Mouse (Mus musculus): ENCODE measurements around the gene Olfr573-ps1. TPM values are rescaled to one million over a fixed set of nuclear protein-coding genes. Genes with fewer than 3 reads are reported as not detected.

The Olfr573-ps1 gene
- not detected in 2 replicates for polyA plus RNA-seq (2012; rRNA removed)

GRCm38 (mm10) chr7:102942475-102942874 is at the start of gene Olfr573-ps1:
Olfr573-ps1 (minus strand) TSS chr7:102942575.

GRCm38 (mm10) chr7:102989224-102989623 is 46.8 kb upstream of the Olfr573-ps1 start, which contains the start of gene Olfr578:
Olfr578 (minus strand) TSS chr7:102989324.

GRCm38 (mm10) chr7:102975843-102976242 is 33.5 kb upstream of the Olfr573-ps1 start, which contains the start of gene Olfr577:
Olfr577 (minus strand) TSS chr7:102975943.

DNA sequence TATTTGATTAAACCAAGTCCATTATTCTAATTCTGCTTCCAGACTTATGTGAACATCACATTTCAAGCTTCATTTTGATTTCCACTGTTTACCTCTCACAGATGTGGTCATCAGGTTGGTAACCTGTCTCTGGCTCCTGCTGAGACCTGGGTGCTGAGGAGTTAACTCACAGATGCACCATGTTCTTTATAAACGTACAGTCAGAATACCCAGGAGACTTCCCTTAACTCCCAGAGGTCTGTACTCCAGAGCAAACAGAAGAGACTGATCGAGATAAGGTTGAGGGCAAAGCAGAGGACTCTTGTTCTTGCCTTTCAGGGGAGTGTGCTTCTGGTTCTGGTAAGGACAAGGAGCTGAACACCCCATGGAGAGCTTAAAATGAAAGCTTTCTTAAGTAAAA is 20.0 kb upstream of the Olfr573-ps1 start, which contains the start of gene Olfr576:
TSS of gene Olfr576 (plus strand) at position 301 of the 400 bp plus-strand sequence.

DNA sequence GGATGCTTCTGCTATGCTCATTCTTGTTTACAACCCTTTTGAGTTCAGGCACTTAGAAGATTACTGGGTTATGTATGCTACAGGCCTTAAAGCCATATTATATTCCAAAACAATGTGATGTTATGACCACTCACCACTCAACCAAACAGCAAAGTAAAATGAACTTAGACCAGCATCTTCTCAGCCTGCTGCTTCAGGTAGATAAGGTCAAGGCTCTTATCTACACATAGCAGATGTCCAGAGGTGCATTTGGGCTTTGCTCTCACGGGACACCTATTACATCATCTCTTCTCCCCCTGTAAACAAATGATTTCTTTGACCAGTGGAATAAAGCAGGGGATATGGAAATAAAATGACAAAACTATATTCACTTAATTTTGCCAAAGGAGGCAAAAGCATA is 16.2 kb upstream of the Olfr573-ps1 start, which contains the start of gene Olfr575:
TSS of gene Olfr575 (minus strand) at position 183 of the 400 bp plus-strand sequence.

GRCm38 (mm10) chr7:102948167-102948566 is 5.8 kb upstream of the Olfr573-ps1 start, which contains the start of gene Olfr574:
Olfr574 (plus strand) TSS chr7:102948467.

GRCm38 (mm10) chr7:102924109-102924508 is 18.3 kb downstream of the Olfr573-ps1 start, which contains the start of gene Olfr572:
Olfr572 (plus strand) TSS chr7:102924409.

DNA sequence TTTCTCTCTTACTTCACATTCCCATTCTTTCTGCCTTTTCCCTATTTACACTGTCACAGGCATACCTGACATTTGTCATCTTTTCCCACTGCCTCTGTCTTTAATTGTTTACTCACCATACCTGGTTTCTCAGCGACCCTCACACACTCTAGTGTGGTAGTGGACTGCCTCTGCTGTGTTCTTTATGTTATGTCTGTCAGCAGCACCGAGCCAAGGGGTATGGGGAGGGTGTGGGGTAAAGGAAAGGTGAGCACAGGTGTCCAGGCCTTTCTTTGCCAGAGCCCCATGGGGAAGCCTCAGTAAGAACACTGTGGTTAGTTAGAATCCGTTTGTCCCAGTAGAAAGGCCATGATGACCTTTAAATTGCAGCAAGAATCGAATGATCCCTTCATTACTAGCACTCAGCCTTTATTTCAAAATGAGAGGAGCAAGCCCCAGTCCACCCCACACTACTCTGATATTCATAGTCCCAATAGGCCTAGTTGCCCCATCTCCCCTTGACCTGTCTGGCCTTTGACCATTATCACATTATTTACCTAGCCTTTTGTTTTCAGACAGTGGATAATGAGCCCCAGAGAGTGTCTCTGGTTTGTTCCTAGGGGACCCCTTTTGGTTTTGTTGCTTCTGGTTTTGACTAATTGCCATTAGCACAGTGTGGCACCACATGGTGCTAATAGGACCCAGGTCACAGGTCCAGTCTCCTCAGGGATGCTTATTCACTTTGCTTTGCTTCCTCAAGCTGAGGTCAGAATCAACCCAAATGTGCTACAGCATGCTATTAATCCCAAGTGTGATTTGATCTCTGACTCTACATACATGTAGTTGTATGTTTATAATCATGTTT is 25.1 kb downstream of the Olfr573-ps1 start, which contains the start of gene Olfr571:
TSS of gene Olfr571 (minus strand) at position 505 of the 844 bp plus-strand sequence.

Other genes starting within 250 kb of the Olfr573-ps1 start
- gene Olfr557, start 246.7 kb downstream of the Olfr573-ps1 start, polyA plus RNA-seq (2012; rRNA removed) = not detected in 2 replicates
- 0.07 and 0.29 TPM in 2 replicates for gene Olfr558, start 240.4 kb downstream of the Olfr573-ps1 start, polyA plus RNA-seq (2012; rRNA removed)
- gene Olfr33, start 223.5 kb downstream of the Olfr573-ps1 start, polyA plus RNA-seq (2012; rRNA removed) = not detected in 2 replicates
- not detected in 2 replicates for gene Olfr559, start 215.1 kb downstream of the Olfr573-ps1 start, polyA plus RNA-seq (2012; rRNA removed)
- not detected in 2 replicates for gene Olfr560, start 183.2 kb downstream of the Olfr573-ps1 start, polyA plus RNA-seq (2012; rRNA removed)
- gene Olfr78, start 183.1 kb downstream of the Olfr573-ps1 start, polyA plus RNA-seq (2012; rRNA removed) = 0.09 and 0.43 TPM in 2 replicates
- gene Olfr561, start 171.4 kb downstream of the Olfr573-ps1 start, polyA plus RNA-seq (2012; rRNA removed) = not detected in 2 replicates
- not detected in 2 replicates for gene Olfr564, start 139.1 kb downstream of the Olfr573-ps1 start, polyA plus RNA-seq (2012; rRNA removed)
- gene Olfr566, start 83.8 kb downstream of the Olfr573-ps1 start, polyA plus RNA-seq (2012; rRNA removed) = not detected in 2 replicates
- gene Olfr568, start 65.5 kb downstream of the Olfr573-ps1 start, polyA plus RNA-seq (2012; rRNA removed) = not detected in 2 replicates
- gene Olfr569, start 51.7 kb downstream of the Olfr573-ps1 start, polyA plus RNA-seq (2012; rRNA removed) = not detected in 2 replicates
- gene Olfr570, start 48.0 kb downstream of the Olfr573-ps1 start, polyA plus RNA-seq (2012; rRNA removed) = 0.12 and 0.13 TPM in 2 replicates
- gene Olfr571, start 25.0 kb downstream of the Olfr573-ps1 start, polyA plus RNA-seq (2012; rRNA removed) = 0.09 TPM in 1 of 2 replicates, not detected in the other
- not detected in 2 replicates for gene Olfr572, start 18.2 kb downstream of the Olfr573-ps1 start, polyA plus RNA-seq (2012; rRNA removed)
- not detected in 2 replicates for gene Olfr574, start 5.9 kb upstream of the Olfr573-ps1 start, polyA plus RNA-seq (2012; rRNA removed)
- gene Olfr575, start 16.2 kb upstream of the Olfr573-ps1 start, polyA plus RNA-seq (2012; rRNA removed) = not detected in 2 replicates
- gene Olfr576, start 20.1 kb upstream of the Olfr573-ps1 start, polyA plus RNA-seq (2012; rRNA removed) = not detected in 2 replicates
- not detected in 2 replicates for gene Olfr577, start 33.4 kb upstream of the Olfr573-ps1 start, polyA plus RNA-seq (2012; rRNA removed)
- not detected in 2 replicates for gene Olfr578, start 46.7 kb upstream of the Olfr573-ps1 start, polyA plus RNA-seq (2012; rRNA removed)
- gene Olfr582, start 95.4 kb upstream of the Olfr573-ps1 start, polyA plus RNA-seq (2012; rRNA removed) = not detected in 2 replicates
- gene Olfr583, start 108.7 kb upstream of the Olfr573-ps1 start, polyA plus RNA-seq (2012; rRNA removed) = not detected in 2 replicates
- gene Olfr584, start 139.3 kb upstream of the Olfr573-ps1 start, polyA plus RNA-seq (2012; rRNA removed) = not detected in 2 replicates
- gene Olfr585, start 155.1 kb upstream of the Olfr573-ps1 start, polyA plus RNA-seq (2012; rRNA removed) = not detected in 2 replicates
- not detected in 2 replicates for gene Olfr586, start 183.1 kb upstream of the Olfr573-ps1 start, polyA plus RNA-seq (2012; rRNA removed)
- not detected in 2 replicates for gene Olfr588-ps1, start 198.3 kb upstream of the Olfr573-ps1 start, polyA plus RNA-seq (2012; rRNA removed)
- gene Olfr589, start 213.8 kb upstream of the Olfr573-ps1 start, polyA plus RNA-seq (2012; rRNA removed) = not detected in 2 replicates
- gene Olfr591, start 235.8 kb upstream of the Olfr573-ps1 start, polyA plus RNA-seq (2012; rRNA removed) = not detected in 2 replicates
- gene Olfr592, start 242.2 kb upstream of the Olfr573-ps1 start, polyA plus RNA-seq (2012; rRNA removed) = not detected in 2 replicates